Mouse (Mus musculus) ES-Bruce4 (cell line): Measurements from ENCODE around the gene Unc45a.

Source experiments
- CTCF ChIP-seq: IDR thresholded peaks from one replicate; pipeline ENCODE4 v1.8.1; 2011; ENCODE audit warnings: low read depth, low read length
- EP300 ChIP-seq: IDR thresholded peaks from 2 replicates; pipeline ENCODE4 v1.6.1; 2011; ENCODE audit warnings: low read depth, low read length; ENCODE audit not compliant: insufficient read depth
- POLR2A ChIP-seq: IDR thresholded peaks from one replicate; pipeline ENCODE4 v1.8.1; 2011; ENCODE audit warnings: low read length; ENCODE audit not compliant: insufficient read depth

DNA sequence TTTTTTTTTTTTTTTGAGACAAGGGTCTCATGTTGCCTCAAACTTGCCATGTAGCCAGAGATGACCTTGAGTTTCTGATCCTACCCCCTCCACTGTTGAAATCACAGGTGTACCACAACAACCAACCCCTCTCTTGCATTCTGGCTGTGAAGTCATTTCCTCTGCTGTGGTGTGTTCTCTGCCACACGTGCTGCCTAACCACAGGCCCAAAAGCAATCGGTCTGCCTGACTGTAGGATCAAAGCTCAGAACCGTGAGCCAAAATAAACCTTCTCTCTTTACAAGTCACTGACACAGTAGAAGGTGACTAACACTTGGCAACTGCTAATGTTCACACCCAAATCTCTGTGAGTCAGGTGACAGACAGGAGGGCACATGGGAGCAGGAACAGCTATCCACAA, 19.6 kb upstream of the Unc45a start:
- TF ChIP-seq CTCF (no peak), EP300 (no peak), POLR2A (no peak)
